Mouse (Mus musculus): Measurements from ENCODE around the gene Bmpr1b. TPM values are rescaled to one million over a fixed set of nuclear protein-coding genes. Genes with fewer than 3 reads are reported as not detected.
"Not testable (repeated sequence)": the region's sequence is repeated elsewhere in the genome, so short reads cannot be mapped to it uniquely, and the experiment has no call there.

The Bmpr1b gene
- 10 to 100 TPM; 10.8 to 11.6 TPM for total RNA-seq (2021)

DNA sequence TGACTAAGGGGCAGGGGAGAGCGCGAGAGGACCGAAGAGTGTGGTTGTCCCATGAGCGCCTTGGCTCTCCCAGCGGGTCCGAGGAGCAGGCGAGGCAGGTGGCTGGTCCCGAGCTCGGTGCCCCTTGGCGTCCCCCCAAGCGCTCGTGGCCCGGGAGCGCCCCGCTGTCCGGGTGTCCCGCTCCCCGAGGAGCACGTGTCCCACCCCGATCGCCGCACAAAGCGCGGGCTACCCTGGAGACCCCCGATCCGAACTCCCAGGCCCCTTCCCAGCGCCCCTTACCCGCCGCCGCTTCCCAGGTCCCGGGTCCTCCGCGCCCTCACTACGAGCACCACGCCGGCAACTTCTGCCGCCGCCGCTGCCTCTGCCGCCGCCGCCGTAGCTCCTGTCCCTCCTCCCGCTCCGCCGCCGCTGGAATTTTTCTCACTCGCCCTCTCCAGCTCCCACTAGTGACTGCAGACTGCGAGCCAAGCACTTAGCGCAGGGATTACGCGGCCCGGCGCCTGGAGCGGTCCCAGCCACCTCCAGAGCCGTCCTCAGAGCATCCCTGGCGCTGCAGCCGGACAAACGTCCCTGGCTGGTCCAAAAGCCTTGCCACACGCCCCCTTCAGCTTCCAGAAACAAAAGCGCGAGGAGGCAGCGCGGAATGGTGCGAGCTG is at the start of gene Bmpr1b:
Gene Bmpr1b, minus strand, starts transcription at position 563 of the 659 bp plus-strand sequence.
- DNase-seq (ENCODE audit: extremely low spot score in 1 of 2, low spot score in 2 of 2) = peak; percentile 40 to 82
- intact Hi-C loops (cut with DNase I) = loop anchor here (5.0 kb wide), 2 partner anchors 137 to 282 kb away; no protein-coding TSS in a partner anchor

DNA sequence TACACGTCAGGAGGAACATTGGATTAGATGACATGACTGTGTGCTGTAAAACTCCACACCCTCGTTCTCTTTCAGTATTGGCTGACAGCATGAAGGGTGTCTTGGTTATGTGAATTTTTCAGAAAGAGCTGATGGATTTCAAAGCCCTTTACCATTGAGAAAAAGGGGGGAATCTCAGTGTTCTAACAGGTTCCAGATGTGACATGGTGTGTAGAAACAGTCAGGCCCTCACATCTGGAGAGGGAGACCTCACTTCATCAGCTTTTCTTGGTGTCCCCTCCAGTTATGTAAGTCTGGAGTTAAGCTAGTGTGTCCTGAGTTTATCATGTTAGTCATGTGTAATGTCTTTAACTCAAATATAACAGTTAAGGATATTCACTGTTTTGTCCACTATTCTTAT is 43.6 kb upstream of the Bmpr1b start:
- no peak for DNase-seq (ENCODE audit: extremely low spot score in 1 of 2, low spot score in 2 of 2)
- intact Hi-C loops (cut with DNase I) = no loop called here

DNA sequence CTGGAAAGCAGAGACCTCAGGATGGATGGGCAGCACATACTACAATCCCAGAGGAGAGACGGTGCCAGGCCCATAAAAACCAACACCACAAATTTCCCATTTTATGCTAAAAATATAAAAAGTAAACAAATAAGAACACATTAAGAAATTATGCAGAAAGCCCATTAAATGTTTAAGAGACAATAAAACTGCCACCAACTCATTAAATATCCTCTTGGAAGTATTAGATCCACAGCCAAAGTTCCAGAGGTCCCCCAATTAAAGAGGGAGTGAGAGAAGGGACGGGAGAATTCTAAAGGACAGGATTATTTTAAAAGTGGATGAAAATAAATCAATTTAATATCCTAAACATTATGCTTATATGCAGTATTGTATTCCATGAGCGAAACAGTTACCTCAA is 43.0 kb upstream of the Bmpr1b start:
- intact Hi-C loops (cut with DNase I) = no loop called here
- DNase-seq (ENCODE audit: extremely low spot score in 1 of 2, low spot score in 2 of 2) = no peak

DNA sequence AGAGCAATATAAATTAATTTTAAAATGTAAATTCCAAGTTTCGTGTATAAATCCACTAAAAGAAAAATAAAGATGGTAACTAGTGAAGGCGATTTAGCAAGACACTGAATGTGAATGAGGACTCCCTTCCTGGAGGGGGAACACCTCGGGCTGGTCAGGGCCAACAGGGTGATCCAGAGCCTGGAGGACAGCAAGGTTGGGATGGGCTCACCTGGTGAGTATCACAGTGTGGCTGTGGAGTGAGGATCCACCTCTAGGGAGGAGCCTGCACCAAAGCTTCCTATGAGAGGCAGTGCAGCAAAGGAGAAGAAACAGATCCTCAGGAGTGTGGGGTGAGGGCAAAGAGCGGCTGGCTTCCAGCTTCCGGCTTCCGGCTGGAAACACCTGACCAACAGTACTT is 40.8 kb upstream of the Bmpr1b start:
- DNase-seq (ENCODE audit: extremely low spot score in 1 of 2, low spot score in 2 of 2) = no peak
- intact Hi-C loops (cut with DNase I) = no loop called here

DNA sequence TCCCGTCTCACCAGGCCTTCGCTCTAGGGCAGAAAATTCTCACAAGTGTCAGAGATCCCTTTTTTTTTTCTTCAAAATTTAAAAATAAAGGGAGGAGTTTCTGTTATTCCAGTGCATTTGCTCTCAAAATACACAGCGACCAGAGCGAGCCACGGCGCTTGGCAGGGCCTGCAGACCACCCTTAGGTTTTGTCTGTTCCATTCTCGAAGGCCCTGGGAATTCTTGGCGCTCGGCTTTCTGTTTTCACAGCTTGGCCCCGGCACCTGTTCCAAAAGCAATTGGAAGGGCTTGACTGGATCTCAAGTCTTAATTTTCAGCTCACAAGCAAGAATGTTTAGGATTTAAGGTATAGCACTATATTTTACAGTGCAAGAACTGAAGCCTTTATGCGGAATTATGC is 39.8 kb upstream of the Bmpr1b start:
- intact Hi-C loops (cut with DNase I) = no loop called here
- DNase-seq (ENCODE audit: extremely low spot score in 1 of 2, low spot score in 2 of 2) = peak in 1 of 2 experiments; percentile 25

DNA sequence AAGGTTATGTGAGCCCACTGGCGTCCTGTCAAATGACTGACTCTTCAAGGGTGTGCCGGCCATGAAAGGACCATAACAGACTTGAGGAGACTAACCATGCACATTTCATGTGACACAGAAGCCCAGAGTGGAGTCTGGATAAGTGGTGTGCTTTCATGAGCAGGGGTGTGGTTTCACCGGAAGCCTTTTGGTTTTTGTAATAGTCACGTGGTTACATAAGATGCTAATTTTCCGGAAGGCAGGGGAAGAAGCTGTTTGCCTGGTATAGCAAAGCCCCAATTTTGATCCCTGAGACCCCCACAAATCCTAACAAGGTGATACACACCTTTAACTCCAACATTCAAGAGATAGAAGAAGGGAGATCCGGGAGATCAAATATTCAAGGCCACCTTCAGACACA is 38.3 kb upstream of the Bmpr1b start:
- intact Hi-C loops (cut with DNase I) = no loop called here
- DNase-seq (ENCODE audit: extremely low spot score in 1 of 2, low spot score in 2 of 2) = no peak

DNA sequence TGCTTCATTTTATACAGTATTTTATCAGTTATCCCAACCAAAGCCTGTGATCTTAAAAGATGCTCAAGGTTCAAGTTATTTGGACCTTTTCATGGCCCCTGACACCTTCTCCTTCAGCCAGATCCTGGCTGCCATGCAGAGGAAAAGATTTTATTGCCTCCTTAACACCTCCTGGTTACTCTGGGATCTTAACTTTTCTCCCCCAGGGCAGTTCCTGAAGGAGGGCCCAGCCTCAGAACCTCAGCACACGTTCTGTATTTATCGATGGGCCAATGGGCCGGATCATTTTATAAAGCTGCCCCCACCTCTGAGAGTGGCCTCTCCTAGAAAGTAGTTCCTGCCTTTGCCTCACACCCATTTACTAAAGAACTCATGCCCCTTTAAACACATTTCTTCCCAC is 37.1 kb upstream of the Bmpr1b start:
- no peak for DNase-seq (ENCODE audit: extremely low spot score in 1 of 2, low spot score in 2 of 2)
- intact Hi-C loops (cut with DNase I) = no loop called here

DNA sequence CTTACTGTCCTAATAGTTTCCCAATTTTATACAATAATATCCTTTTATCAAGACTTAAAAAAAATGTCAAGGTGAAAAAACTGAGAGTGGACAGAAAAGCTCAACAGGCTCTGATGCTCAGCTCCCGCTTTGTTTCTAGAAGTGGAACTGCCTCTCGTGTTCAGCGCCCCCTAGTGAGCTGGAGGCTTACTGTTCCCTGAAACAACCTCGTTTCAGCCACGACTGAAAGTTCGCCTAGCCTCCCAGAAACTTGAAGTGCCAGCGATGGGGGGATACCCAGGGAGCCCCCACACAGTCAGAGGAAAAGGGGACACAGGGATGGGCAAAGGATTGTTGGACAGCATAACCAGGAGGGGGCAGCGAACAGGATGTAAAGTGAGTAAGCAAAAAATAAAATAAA is 26.9 kb upstream of the Bmpr1b start:
- no peak for DNase-seq (ENCODE audit: extremely low spot score in 1 of 2, low spot score in 2 of 2)
- intact Hi-C loops (cut with DNase I) = no loop called here

DNA sequence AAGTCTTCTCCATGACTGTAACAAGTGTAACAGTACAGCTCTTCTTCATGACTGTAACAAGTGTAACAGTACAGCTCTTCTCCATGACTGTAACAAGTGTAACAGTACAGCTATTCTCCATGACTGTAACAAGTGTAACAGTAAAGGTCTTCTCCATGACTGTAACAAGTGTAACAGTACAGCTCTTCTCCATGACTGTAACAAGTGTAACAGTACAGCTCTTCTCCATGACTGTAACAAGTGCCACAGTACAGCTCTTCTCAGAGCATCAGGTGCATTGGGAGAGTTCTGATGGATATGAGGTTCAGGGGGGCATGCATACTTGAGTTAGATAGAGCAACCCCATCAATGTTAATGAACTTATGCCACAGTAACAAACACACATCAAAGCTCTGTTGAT is 22.4 kb upstream of the Bmpr1b start:
- intact Hi-C loops (cut with DNase I); DNase-seq (ENCODE audit: extremely low spot score in 1 of 2, low spot score in 2 of 2): not testable (repeated sequence)

DNA sequence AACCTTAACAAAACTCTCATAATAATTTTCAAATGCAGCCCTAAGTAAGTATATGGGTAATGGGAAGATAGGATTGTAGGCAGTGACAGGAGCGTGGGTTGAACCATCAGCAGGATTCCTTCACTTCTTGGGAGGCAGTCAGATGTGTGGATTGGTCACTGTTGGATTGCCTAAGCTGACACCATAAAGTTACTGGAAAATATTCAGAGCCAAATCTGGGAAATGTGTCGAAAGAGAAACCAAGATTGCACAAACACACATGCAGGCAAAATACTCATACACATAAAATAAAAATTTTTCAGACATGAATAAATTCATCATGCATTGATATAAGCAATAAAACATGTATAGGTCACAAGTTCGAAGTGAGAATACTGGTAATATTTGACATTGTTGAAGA is 17.3 kb upstream of the Bmpr1b start:
- intact Hi-C loops (cut with DNase I) = no loop called here
- DNase-seq (ENCODE audit: extremely low spot score in 1 of 2, low spot score in 2 of 2) = no peak

DNA sequence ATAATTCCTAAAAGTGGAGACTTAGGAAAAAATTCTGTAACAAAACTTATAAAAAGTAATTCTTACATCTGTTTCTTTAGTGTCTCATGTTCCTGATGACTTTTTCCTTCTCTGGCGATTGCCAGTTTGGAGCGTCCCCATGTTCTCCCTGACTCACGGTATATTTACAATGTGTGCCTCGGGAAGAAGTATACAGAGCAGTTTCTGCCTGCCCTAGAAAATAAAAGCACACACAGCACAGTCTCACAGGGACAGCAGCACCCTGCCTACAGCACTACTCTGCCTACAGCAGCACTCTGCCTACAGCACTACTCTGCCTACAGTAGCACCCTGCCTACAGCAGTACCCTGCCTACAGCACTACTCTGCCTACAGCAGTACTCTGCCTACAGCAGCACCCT is 4.8 kb upstream of the Bmpr1b start:
- intact Hi-C loops (cut with DNase I) = no loop called here
- DNase-seq (ENCODE audit: extremely low spot score in 1 of 2, low spot score in 2 of 2) = no peak

DNA sequence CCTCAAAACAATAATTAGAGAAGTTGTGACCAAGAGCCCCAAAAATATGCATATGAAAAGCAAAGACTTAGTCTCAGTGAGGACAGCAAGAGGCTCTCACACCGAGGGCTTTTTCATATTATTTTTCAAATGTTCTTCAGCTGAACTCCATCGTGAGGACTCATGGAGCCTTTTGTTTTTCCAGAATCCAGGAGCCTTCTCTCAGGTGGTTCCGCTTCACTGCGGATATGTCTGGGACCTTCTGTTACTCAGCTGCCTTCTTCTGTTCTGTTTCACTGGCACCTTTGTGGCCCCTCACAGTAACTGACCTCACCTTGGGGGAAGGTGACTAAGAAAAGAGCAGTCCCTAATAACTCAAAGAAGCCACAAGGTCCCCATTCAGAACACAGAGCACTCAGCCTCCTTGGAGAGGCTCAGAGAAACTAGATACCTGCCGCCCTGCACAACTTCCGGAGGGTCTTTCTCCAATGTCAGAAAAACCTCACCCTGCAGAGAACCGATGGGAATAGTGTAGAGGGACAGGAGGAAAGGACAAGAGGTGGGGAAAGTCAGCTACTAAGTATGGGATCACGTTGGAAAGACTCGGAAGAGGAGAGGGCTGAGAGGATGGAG is 868 bp downstream of the Bmpr1b start:
- no peak for DNase-seq (ENCODE audit: extremely low spot score in 1 of 2, low spot score in 2 of 2)
- intact Hi-C loops (cut with DNase I) = loop anchor here (5.0 kb wide), 2 partner anchors 136 to 281 kb away; no protein-coding TSS in a partner anchor

DNA sequence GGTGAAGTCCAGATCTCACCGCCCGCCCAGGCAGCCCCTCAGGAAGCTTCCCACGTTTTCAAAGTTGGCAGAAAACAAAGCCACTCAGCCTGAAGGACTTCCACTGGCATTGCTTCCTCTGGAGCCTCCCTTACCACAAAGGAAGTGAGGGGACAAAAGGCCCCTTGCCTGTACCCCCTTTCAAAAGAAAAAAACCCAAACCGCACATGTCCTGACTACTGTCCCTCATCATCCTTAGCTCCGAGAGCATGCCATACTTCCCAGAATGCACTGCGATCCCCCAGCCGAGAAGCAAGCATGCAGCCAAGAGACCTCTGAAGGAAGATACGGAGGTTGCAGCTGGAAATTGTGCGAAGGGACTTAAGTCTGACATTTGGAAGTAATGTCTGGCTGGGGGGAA is 4.2 kb downstream of the Bmpr1b start:
- no peak for DNase-seq (ENCODE audit: extremely low spot score in 1 of 2, low spot score in 2 of 2)
- intact Hi-C loops (cut with DNase I) = loop anchor here (5.0 kb wide), 2 partner anchors 133 to 278 kb away; no protein-coding TSS in a partner anchor

DNA sequence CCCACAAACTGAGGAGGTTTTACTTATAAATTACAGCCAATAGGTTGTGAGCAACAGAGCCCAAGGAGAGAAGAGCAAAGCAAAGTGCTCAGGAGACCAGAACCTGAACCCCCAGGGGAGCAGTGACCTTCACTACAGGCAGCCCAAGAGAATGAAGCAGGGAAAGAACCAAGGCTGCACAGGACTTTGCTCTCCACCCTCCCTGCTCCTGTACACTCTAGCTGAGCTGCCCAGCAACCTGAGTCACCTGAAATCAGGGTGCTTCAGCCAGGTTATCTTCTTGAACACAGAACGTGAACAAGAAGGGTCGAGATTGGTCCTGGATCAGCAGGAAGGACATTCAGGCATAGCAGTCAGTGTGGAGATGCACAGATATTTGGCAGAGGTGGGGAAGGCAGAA is 5.3 kb downstream of the Bmpr1b start:
- no peak for DNase-seq (ENCODE audit: extremely low spot score in 1 of 2, low spot score in 2 of 2)
- intact Hi-C loops (cut with DNase I) = no loop called here

DNA sequence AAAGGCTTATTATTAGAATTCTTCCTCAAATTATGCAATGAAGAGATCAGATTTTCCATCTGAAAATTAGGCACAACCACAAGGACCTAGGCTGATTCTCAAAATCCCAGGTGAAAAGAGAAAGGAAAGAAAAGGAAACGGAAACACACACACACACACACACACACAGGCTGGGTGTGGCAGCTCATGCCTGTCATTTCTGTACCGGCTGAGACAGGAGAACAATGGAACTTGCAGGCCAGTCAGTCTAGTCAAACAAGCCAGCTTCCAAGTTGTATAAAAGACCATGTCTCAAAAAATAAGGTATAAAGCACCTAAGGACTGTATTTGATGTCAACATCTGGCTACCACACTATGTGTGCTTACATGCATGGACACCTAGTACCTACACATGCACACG is 7.8 kb downstream of the Bmpr1b start:
- intact Hi-C loops (cut with DNase I) = no loop called here
- DNase-seq (ENCODE audit: extremely low spot score in 1 of 2, low spot score in 2 of 2) = no peak

DNA sequence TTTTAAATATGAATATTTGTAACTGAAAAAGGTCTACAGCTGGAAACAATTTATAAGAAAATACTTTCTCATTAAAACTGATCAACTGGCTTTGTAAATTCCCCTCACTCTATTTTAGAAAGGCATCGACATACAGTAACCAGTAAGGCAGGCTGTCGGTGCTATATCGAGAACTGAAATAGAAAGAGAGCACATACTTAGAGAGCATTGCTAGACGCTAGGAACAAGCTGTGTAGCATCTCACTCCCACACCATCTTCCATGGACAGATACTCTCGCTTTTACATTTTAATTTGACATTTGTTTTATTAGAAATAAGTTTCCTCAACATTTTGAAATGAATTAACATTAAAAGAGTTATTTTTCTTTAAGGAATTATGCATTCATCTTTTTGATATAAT is 17.2 kb downstream of the Bmpr1b start:
- intact Hi-C loops (cut with DNase I) = no loop called here
- DNase-seq (ENCODE audit: extremely low spot score in 1 of 2, low spot score in 2 of 2) = no peak

DNA sequence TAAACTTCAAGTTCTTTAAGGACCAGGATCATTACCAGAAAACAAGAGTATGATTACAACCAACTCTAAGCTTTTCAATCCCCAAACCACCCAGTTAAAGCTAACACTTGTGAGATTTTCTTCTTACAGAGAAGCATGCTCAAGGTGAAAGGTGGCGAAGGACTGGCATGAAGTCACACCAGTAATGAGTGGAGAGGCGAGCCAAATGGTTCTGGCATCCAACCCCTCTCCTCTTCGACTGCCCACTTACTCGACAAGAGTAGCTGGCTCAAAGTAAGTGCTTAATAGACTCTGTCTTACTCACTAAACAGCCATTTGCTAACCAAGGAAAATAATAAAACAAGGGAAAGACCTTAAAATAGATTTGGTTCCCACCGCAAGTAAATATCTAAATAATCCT is 30.4 kb downstream of the Bmpr1b start:
- DNase-seq (ENCODE audit: extremely low spot score in 1 of 2, low spot score in 2 of 2) = no peak
- intact Hi-C loops (cut with DNase I) = no loop called here

DNA sequence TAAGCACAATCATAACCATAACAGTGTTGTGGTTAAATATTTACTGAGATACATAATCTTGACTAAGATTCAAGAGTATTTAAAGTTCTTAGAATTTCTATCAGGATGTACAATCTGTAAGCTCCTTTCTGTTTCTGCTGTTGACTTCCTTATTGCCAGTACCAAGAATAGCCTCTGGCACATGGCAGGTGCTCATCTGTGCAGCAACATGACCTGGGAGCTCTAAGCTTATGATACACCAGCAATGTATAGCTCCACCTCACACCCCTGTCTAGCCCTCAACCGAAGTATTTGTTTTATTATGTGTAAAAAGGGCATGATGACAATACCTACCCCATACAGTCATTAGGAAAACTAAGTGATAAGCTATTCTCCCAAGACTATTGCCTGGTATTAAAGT is 42.8 kb downstream of the Bmpr1b start:
- DNase-seq (ENCODE audit: extremely low spot score in 1 of 2, low spot score in 2 of 2) = no peak
- intact Hi-C loops (cut with DNase I) = no loop called here

DNA sequence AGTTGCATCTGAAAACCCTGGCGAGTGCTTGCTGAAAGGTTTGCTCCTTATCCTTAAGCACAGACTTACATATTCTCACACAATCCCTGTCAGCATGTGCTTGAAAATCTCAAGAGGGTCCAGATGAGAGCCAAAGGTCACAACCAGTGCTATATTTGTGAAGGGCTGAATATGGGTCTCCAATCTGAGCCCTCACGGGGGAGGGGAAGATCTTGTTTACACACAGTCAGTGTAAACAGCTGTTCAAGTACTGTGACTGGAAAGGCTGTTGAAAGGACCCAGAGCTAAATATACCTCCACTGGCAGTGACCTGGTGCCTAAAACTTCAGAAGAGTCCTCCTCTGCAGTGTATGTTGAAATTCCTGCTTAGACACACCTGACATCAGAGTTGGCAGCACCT is 43.7 kb downstream of the Bmpr1b start:
- intact Hi-C loops (cut with DNase I) = no loop called here
- no peak for DNase-seq (ENCODE audit: extremely low spot score in 1 of 2, low spot score in 2 of 2)

DNA sequence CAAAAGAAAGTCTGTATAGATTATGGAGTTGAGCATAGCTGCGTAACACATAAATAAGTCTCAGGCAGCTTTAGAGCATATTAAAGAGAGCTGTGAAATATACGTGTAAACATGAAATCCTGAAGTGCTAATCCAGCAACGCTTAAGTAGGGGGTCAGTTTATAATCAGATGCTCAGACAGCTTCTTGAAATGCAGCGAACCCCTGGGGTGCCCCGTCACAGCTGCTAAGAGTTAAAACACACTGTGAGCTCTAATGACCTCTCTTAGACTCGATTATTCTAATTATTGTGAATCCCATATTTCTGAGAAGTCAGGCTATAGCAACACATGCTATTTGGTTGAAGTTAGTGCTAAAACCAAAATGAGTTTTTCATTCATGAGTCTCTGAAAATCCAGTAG is 45.0 kb downstream of the Bmpr1b start:
- no peak for DNase-seq (ENCODE audit: extremely low spot score in 1 of 2, low spot score in 2 of 2)
- intact Hi-C loops (cut with DNase I) = no loop called here

DNA sequence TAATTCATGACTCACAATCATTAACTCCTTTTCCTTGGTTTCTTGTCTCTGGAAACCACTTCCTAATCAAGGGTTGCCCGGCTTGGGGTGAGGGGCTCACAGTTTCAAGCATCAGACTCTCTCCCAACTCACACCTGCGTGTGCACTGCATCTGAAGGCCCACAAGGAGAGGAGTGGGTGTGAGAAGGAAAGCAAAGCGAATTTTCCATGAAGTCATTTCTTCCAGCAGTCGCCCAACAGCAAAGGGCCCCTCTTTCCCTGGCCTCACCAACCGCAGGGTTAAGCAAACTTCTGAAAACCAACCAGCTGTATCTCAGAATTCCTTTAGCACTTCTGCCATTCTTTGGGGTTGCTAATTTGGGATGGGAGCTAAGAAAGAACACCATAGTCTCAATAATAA is 46.8 kb downstream of the Bmpr1b start:
- intact Hi-C loops (cut with DNase I) = no loop called here
- DNase-seq (ENCODE audit: extremely low spot score in 1 of 2, low spot score in 2 of 2) = no peak

All from left cerebral cortex, postnatal 10 days (tissue).